Mouse (Mus musculus): Measurements from ENCODE around the gene Zbtb8b. TPM values are rescaled to one million over a fixed set of nuclear protein-coding genes. Genes with fewer than 3 reads are reported as not detected.
"Not testable (repeated sequence)": the region's sequence is repeated elsewhere in the genome, so short reads cannot be mapped to it uniquely, and the experiment has no call there.

Gene Zbtb8b
- 1.1 and 1.2 TPM in 2 replicates for polyA plus RNA-seq (2015; fragmentation: Nextera tagmentation; extraction: Ambion mirVana)

DNA sequence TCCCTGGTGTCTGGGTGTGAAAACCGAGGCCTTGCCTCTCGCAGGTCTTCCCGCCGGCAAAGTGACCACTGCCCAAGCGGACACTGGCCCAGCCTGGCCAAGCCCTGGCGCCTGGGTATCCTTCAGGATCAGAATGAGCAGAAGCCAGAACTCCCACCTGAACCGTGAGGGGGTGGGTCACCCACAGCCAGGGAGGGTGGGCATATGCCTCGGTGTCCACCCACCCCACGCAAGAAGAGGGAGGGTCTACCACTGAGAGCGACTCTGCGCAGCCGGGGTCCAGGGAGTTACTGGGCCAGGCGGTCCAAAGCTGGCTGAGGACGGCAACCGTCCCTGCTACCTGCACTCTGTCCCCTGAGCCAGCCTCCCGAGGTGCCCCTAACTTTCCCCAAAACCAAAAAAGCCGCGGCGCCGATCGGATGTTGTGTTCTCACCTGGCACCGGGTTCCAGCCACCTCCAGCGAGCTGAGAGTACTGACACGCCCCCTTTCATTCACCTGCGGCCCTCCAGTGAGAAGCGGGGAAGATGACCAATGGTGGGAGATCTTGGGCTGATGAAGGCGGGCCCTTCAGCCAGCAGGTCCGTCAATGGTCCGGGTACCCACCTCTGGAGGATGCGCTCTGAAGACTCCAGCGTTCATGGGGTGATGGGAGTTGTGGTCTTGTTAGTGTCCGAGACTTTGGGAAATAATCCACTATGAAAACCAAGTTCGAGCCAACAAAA, at the start of gene Zbtb8b:
Zbtb8b (minus strand) TSS at position 514 of the 724 bp plus-strand sequence.
- 2% methylated on average over 33 of the region's 33 CpGs for WGBS
- H3K9ac ChIP-seq, result peak within 1 kb of the TSS; percentile 45
- H3K27me3 ChIP-seq (replicated peaks), result peaks cover 19% of the 10 kb centered on the region; the same call in 1 of the 2 replicates
- H3K36me3 ChIP-seq, result no peaks in the 10 kb centered on the region
- peak; percentile 99 for ATAC-seq
- peak within 1 kb of the TSS; percentile 63 for H3K4me2 ChIP-seq (replicated peaks)
- H3K27ac ChIP-seq, result no peak within 1 kb of the TSS
- peak within 1 kb of the TSS; percentile 41 for H3K4me3 ChIP-seq (replicated peaks)
- peaks cover 8% of the 10 kb centered on the region for H3K4me1 ChIP-seq (replicated peaks)
- H3K9me3 ChIP-seq, result no peaks in the 10 kb centered on the region

DNA sequence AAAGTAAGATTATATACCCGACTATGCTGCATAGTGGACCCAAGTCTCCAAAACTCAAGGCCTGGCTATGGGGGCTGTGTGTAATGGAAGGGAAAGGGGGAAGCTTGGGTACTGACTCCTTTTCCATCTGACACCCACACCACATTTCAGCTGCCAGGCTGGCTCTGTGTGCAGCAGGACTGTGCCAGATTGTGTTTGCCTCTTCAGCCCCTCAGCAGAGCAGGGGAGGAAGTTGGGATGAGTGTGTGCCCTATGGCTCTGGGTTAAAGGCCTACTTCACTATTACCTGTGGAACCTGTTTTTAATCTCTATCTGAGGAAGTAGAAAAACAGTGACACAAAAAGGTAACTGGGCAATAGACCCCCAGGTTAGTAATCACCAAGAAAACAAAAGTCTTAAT, 40.4 kb upstream of the Zbtb8b start:
- WGBS, result 88% methylated on average over 1 of the region's 1 CpGs
- Histone ChIP-seq H3K4me1 (replicated peaks) (no peaks in the 10 kb centered on the region), H3K27me3 (replicated peaks) (no peaks in the 10 kb centered on the region), H3K9me3 (no peaks in the 10 kb centered on the region), H3K4me3 (replicated peaks) (no peak overlapping the region), H3K27ac (no peak overlapping the region), H3K4me2 (replicated peaks) (no peak overlapping the region), H3K9ac (no peak overlapping the region), H3K36me3 (peaks cover 25% of the 10 kb centered on the region)
- 0 out of 2 replicates have a peak, but pooled peaks have one; percentile 49 for ATAC-seq

- peaks cover 23% of the 10 kb centered on the region for H3K36me3 ChIP-seq
These were observed 39.2 kb upstream of the Zbtb8b start for GRCm38 (mm10) chr4:129479863-129480262.

DNA sequence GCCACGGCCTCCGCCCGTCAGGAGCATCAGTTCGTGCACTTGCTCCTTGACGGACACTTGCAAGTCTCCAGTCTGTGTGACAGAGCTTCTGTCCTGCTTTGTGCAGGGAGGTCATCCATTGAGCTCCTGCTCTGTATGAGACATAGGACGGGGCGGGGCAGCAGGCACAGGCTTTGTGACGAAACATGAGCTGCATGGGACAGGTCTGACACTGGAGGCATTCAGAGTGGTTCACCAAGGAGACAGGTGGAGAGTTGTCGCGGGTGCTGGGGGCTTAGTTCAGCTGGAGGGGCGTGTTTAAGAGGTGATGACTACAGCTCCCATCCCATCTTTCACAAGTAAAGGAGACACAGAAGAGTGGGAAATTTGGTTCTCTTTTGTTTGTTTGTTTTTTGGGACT, 35.4 kb upstream of the Zbtb8b start:
- Histone ChIP-seq H3K4me3 (replicated peaks) (no peak overlapping the region), H3K4me2 (replicated peaks) (no peak overlapping the region), H3K4me1 (replicated peaks) (no peaks in the 10 kb centered on the region), H3K36me3 (peaks cover 38% of the 10 kb centered on the region), H3K27me3 (replicated peaks) (no peaks in the 10 kb centered on the region), H3K27ac (no peak overlapping the region), H3K9ac (no peak overlapping the region), H3K9me3 (no peaks in the 10 kb centered on the region)
- no peak for ATAC-seq
- 88% methylated on average over 11 of the region's 11 CpGs for WGBS

More at GRCm38 (mm10) chr4:129479863-129480262, 39.2 kb upstream of the Zbtb8b start:
- Histone ChIP-seq H3K4me3 (replicated peaks) (no peak overlapping the region), H3K9me3 (no peaks in the 10 kb centered on the region), H3K4me1 (replicated peaks) (no peaks in the 10 kb centered on the region), H3K27ac (no peak overlapping the region), H3K4me2 (replicated peaks) (no peak overlapping the region), H3K27me3 (replicated peaks) (no peaks in the 10 kb centered on the region), H3K9ac (no peak overlapping the region)
- 90% methylated on average over 3 of the region's 3 CpGs for whole genome bisulfite sequencing
- no peak for ATAC-seq

GRCm38 (mm10) chr4:129464286-129464815, 23.7 kb upstream of the Zbtb8b start:
- Histone ChIP-seq H3K4me3 (replicated peaks) (no peak overlapping the region), H3K36me3 (peaks cover 24% of the 10 kb centered on the region), H3K27ac (no peak overlapping the region), H3K4me2 (replicated peaks) (no peak overlapping the region), H3K9me3 (no peaks in the 10 kb centered on the region), H3K27me3 (replicated peaks) (no peaks in the 10 kb centered on the region), H3K4me1 (replicated peaks) (peaks cover 7% of the 10 kb centered on the region), H3K9ac (no peak overlapping the region)
- ATAC-seq, result no peak
- 87% methylated on average over 4 of the region's 4 CpGs for WGBS

- no peaks in the 10 kb centered on the region for H3K9me3 ChIP-seq
- H3K9ac ChIP-seq, result no peak overlapping the region
- no peak for ATAC-seq
- 87% methylated on average over 24 of the region's 24 CpGs for WGBS
- H3K36me3 ChIP-seq, result peaks cover 18% of the 10 kb centered on the region; the same call in 1 of the 2 replicates
- no peaks in the 10 kb centered on the region for H3K27me3 ChIP-seq (replicated peaks)
- H3K4me1 ChIP-seq (replicated peaks), result peaks cover 7% of the 10 kb centered on the region
- H3K27ac ChIP-seq, result no peak overlapping the region
- no peak overlapping the region for H3K4me3 ChIP-seq (replicated peaks)
- H3K4me2 ChIP-seq (replicated peaks), result no peak overlapping the region
These were observed 22.7 kb upstream of the Zbtb8b start for GRCm38 (mm10) chr4:129463097-129464059.

- H3K36me3 ChIP-seq, result peaks cover 16% of the 10 kb centered on the region; the same call in 1 of the 2 replicates
- no peak overlapping the region for H3K27ac ChIP-seq
- ATAC-seq, result no peak
- H3K9me3 ChIP-seq, result no peaks in the 10 kb centered on the region
- H3K4me2 ChIP-seq (replicated peaks), result peak overlapping the region; percentile 69
- peaks cover 7% of the 10 kb centered on the region for H3K4me1 ChIP-seq (replicated peaks)
- H3K27me3 ChIP-seq (replicated peaks), result no peaks in the 10 kb centered on the region
- whole genome bisulfite sequencing, result 42% methylated on average over 3 of the region's 3 CpGs
- peak overlapping the region; percentile 78 for H3K9ac ChIP-seq
- peak overlapping the region; percentile 92 for H3K4me3 ChIP-seq (replicated peaks)
These were observed 21.5 kb upstream of the Zbtb8b start for GRCm38 (mm10) chr4:129462118-129462517.

DNA sequence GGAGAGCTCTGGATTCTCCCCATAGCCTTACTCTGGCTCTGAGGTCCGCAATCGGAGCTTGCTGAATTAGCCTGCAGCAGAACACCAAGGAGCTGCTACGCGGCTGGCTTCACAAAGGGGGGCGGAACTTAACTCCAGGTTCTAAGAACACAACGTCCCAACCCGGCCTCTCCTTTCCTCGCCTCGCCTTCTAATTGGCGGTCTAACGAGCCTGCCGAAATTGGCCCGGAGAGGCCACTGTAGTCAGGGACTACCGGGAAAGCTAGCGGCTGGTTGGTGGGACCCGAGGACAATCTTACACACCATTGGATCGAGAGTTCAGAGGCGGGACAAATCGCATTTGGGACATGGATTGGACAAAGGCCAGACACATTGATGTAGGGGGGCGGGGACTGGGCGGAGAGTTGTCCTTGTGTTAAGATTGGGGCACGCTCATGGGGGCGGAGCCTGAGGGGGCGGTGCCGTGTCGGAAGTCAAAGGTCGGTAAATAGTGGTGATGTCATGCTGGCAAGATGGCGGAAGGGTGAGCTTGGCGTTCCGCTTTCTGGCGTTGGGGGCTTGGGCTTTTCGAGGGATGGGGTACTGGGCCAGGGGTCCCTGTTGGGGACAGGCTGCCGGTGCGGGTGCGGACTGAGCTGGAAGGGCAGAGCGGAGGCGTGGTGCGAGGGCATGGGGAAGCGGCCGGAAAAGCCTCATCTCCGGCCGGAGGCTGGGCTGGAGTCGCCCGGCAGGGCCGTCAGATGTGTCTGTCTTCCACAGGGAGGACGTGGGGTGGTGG, 20.7 kb upstream of the Zbtb8b start, which contains the start of gene Bsdc1:
Bsdc1 (plus strand) TSS at position 399 of the 778 bp plus-strand sequence.
- no peaks in the 10 kb centered on the region for H3K27me3 ChIP-seq (replicated peaks)
- under 1% methylated on average over 46 of the region's 46 CpGs for WGBS
- H3K9me3 ChIP-seq, result no peaks in the 10 kb centered on the region
- peak; percentile 99 for ATAC-seq
- H3K4me3 ChIP-seq (replicated peaks), result peak within 1 kb of the TSS; percentile 92
- peak within 1 kb of the TSS; percentile 78 for H3K9ac ChIP-seq
- H3K36me3 ChIP-seq, result peaks cover 9% of the 10 kb centered on the region; the same call in 1 of the 2 replicates
- peak within 1 kb of the TSS; percentile 87 for H3K27ac ChIP-seq
- peak within 1 kb of the TSS; percentile 74 for H3K4me2 ChIP-seq (replicated peaks)
- H3K4me1 ChIP-seq (replicated peaks), result peaks cover 7% of the 10 kb centered on the region

GRCm38 (mm10) chr4:129460827-129461182, 20.2 kb upstream of the Zbtb8b start:
- Histone ChIP-seq H3K4me3 (replicated peaks) (peak overlapping the region; percentile 47), H3K27ac (peak overlapping the region; percentile 87), H3K4me1 (replicated peaks) (peaks cover 7% of the 10 kb centered on the region), H3K9ac (peak overlapping the region; percentile 54), H3K36me3 (peaks cover 5% of the 10 kb centered on the region; the same call in 1 of the 2 replicates), H3K27me3 (replicated peaks) (no peaks in the 10 kb centered on the region), H3K4me2 (replicated peaks) (peak overlapping the region; percentile 74), H3K9me3 (no peaks in the 10 kb centered on the region)
- ATAC-seq, result peak; percentile 37
- 3% methylated on average over 4 of the region's 4 CpGs for WGBS

DNA sequence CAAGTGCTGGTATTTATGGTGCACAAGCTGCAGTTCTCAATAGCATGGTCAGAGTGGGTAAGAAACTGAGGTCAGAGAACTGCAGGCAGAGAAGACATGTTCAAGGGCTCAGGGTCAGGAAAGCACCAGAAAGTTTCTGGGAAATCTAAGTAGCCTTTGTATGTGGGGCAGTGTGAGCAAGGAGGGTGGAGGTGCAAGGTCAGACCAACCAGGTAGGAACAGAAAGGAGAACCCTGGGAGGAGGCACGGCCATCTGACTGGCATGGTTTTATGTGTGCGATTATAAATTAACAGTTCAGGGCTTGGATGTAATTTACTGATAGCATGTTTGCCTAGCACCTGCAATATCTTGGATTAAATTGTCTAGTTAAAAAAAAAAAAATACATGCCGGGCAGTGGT, 19.1 kb upstream of the Zbtb8b start:
- Histone ChIP-seq H3K27ac (no peak overlapping the region), H3K9me3 (no peaks in the 10 kb centered on the region), H3K27me3 (replicated peaks) (no peaks in the 10 kb centered on the region), H3K4me2 (replicated peaks) (no peak overlapping the region), H3K4me1 (replicated peaks) (peaks cover 7% of the 10 kb centered on the region), H3K36me3 (no peaks in the 10 kb centered on the region), H3K4me3 (replicated peaks) (no peak overlapping the region), H3K9ac (no peak overlapping the region)
- no peak for ATAC-seq
- 74% methylated on average over 3 of the region's 3 CpGs for WGBS

- ATAC-seq; H3K4me1 ChIP-seq (replicated peaks); H3K36me3 ChIP-seq; H3K27me3 ChIP-seq (replicated peaks); H3K9me3 ChIP-seq; H3K4me3 ChIP-seq (replicated peaks); H3K27ac ChIP-seq; H3K4me2 ChIP-seq (replicated peaks); H3K9ac ChIP-seq: not testable (repeated sequence)
- WGBS, result 74% methylated on average over 2 of the region's 2 CpGs
These were observed 16.7 kb upstream of the Zbtb8b start for GRCm38 (mm10) chr4:129457311-129457710.

Measured in intestine, embryonic 15.5 days (tissue).